Mouse (Mus musculus): Measurements from ENCODE around the gene Nbl1. TPM values are rescaled to one million over a fixed set of nuclear protein-coding genes. Genes with fewer than 3 reads are reported as not detected.

The Nbl1 gene
- polyA plus RNA-seq, 1 experiment from 2014 or later, result 15.1 TPM

GRCm38 (mm10) chr4:139086037-139086436, 6.8 kb downstream of the Nbl1 start:
- Histone ChIP-seq H3K9me3 (ENCODE audit: control insufficient read depth, low read length) (no peaks in the 10 kb centered on the region), H3K4me2 (ENCODE audit: low read length) (no peak overlapping the region), H3K9ac (ENCODE audit: low read length) (no peak overlapping the region), H3K27me3 (ENCODE audit: control insufficient read depth, insufficient read depth, low read length) (peaks cover 24% of the 10 kb centered on the region), H3K27ac (replicated peaks in 1 of 2; ENCODE audit: control insufficient read depth in 1 of 2, insufficient read depth in 1 of 2, low read depth in 2 of 2, low read length in 2 of 2) (no peak overlapping the region), H3K36me3 (ENCODE audit: control insufficient read depth, insufficient read depth, low read length) (no peaks in the 10 kb centered on the region), H3K4me1 (ENCODE audit: control insufficient read depth in 2 of 2, insufficient read depth in 2 of 2, low read length in 2 of 2) (peaks cover 0 to 13% of the 10 kb centered on the region in 2 experiments; a peak in 2 of 4 replicates), H3K4me3 (ENCODE audit: control insufficient read depth in 1 of 2, insufficient read depth in 1 of 2, low read depth in 1 of 2, low read length in 2 of 2) (no peak overlapping the region)
- 9% methylated on average over 5 of the region's 5 CpGs for WGBS
- no peak for ATAC-seq (ENCODE audit: insufficient number of reproducible peaks, insufficient read depth, low FRiP score, low read depth)

GRCm38 (mm10) chr4:139085337-139085736, 7.5 kb downstream of the Nbl1 start:
- 58% methylated on average over 11 of the region's 11 CpGs for WGBS

GRCm38 (mm10) chr4:139082790-139083564, 9.8 kb downstream of the Nbl1 start:
- peaks cover 0 to 9% of the 10 kb centered on the region in 2 experiments; a peak in 2 of 4 replicates for H3K4me1 ChIP-seq (ENCODE audit: control insufficient read depth in 2 of 2, insufficient read depth in 2 of 2, low read length in 2 of 2)
- H3K4me3 ChIP-seq (ENCODE audit: control insufficient read depth in 1 of 2, insufficient read depth in 1 of 2, low read depth in 1 of 2, low read length in 2 of 2), result no peak overlapping the region
- H3K27me3 ChIP-seq (ENCODE audit: control insufficient read depth, insufficient read depth, low read length), result peaks cover 21% of the 10 kb centered on the region
- WGBS, result 47% methylated on average over 12 of the region's 12 CpGs
- no peaks in the 10 kb centered on the region for H3K36me3 ChIP-seq (ENCODE audit: control insufficient read depth, insufficient read depth, low read length)
- no peaks in the 10 kb centered on the region for H3K9me3 ChIP-seq (ENCODE audit: control insufficient read depth, low read length)
- H3K4me2 ChIP-seq (ENCODE audit: low read length), result no peak overlapping the region
- no peak for ATAC-seq (ENCODE audit: insufficient number of reproducible peaks, insufficient read depth, low FRiP score, low read depth)
- no peak overlapping the region for H3K9ac ChIP-seq (ENCODE audit: low read length)
- no peak overlapping the region for H3K27ac ChIP-seq (replicated peaks in 1 of 2; ENCODE audit: control insufficient read depth in 1 of 2, insufficient read depth in 1 of 2, low read depth in 2 of 2, low read length in 2 of 2)

More at GRCm38 (mm10) chr4:139085337-139085736, 7.5 kb downstream of the Nbl1 start:
- Histone ChIP-seq H3K27me3 (ENCODE audit: control insufficient read depth, insufficient read depth, low read length) (peaks cover 20% of the 10 kb centered on the region; the same call in 1 of the 2 replicates), H3K4me1 (ENCODE audit: control insufficient read depth in 2 of 2, insufficient read depth in 2 of 2, low read length in 2 of 2) (peaks cover 0 to 13% of the 10 kb centered on the region in 2 experiments; a peak in 2 of 4 replicates), H3K4me2 (ENCODE audit: low read length) (no peak overlapping the region), H3K9ac (ENCODE audit: low read length) (no peak overlapping the region), H3K9me3 (ENCODE audit: control insufficient read depth, low read length) (no peaks in the 10 kb centered on the region), H3K27ac (replicated peaks in 1 of 2; ENCODE audit: control insufficient read depth in 1 of 2, insufficient read depth in 1 of 2, low read depth in 2 of 2, low read length in 2 of 2) (no peak overlapping the region), H3K4me3 (ENCODE audit: control insufficient read depth in 1 of 2, insufficient read depth in 1 of 2, low read depth in 1 of 2, low read length in 2 of 2) (no peak overlapping the region), H3K36me3 (ENCODE audit: control insufficient read depth, insufficient read depth, low read length) (no peaks in the 10 kb centered on the region)
- no peak for ATAC-seq (ENCODE audit: insufficient number of reproducible peaks, insufficient read depth, low FRiP score, low read depth)

- peaks cover 35% of the 10 kb centered on the region for H3K27me3 ChIP-seq (ENCODE audit: control insufficient read depth, insufficient read depth, low read length)
- WGBS, result 64% methylated on average over 18 of the region's 18 CpGs
- H3K27ac ChIP-seq (replicated peaks in 1 of 2; ENCODE audit: control insufficient read depth in 1 of 2, insufficient read depth in 1 of 2, low read depth in 2 of 2, low read length in 2 of 2), result no peak overlapping the region
- peaks cover 0 to 9% of the 10 kb centered on the region in 2 experiments; a peak in 2 of 4 replicates for H3K4me1 ChIP-seq (ENCODE audit: control insufficient read depth in 2 of 2, insufficient read depth in 2 of 2, low read length in 2 of 2)
- H3K4me3 ChIP-seq (ENCODE audit: control insufficient read depth in 1 of 2, insufficient read depth in 1 of 2, low read depth in 1 of 2, low read length in 2 of 2), result no peak overlapping the region
- no peak overlapping the region for H3K4me2 ChIP-seq (ENCODE audit: low read length)
- H3K36me3 ChIP-seq (ENCODE audit: control insufficient read depth, insufficient read depth, low read length), result no peaks in the 10 kb centered on the region
- ATAC-seq (ENCODE audit: insufficient number of reproducible peaks, insufficient read depth, low FRiP score, low read depth), result no peak
- H3K9ac ChIP-seq (ENCODE audit: low read length), result no peak overlapping the region
- no peaks in the 10 kb centered on the region for H3K9me3 ChIP-seq (ENCODE audit: control insufficient read depth, low read length)
Measured at GRCm38 (mm10) chr4:139081270-139081931, 11.4 kb downstream of the Nbl1 start.

- WGBS, result 61% methylated on average over 7 of the region's 7 CpGs
Measured at GRCm38 (mm10) chr4:139080259-139080658, 12.5 kb downstream of the Nbl1 start.

GRCm38 (mm10) chr4:139079439-139079838, 13.4 kb downstream of the Nbl1 start:
- Histone ChIP-seq H3K9me3 (ENCODE audit: control insufficient read depth, low read length) (no peaks in the 10 kb centered on the region), H3K4me2 (ENCODE audit: low read length) (no peak overlapping the region), H3K36me3 (ENCODE audit: control insufficient read depth, insufficient read depth, low read length) (no peaks in the 10 kb centered on the region), H3K4me1 (ENCODE audit: control insufficient read depth in 2 of 2, insufficient read depth in 2 of 2, low read length in 2 of 2) (peaks cover 9 to 13% of the 10 kb centered on the region in 2 experiments; a peak in 3 of 4 replicates), H3K9ac (ENCODE audit: low read length) (no peak overlapping the region), H3K27ac (replicated peaks in 1 of 2; ENCODE audit: control insufficient read depth in 1 of 2, insufficient read depth in 1 of 2, low read depth in 2 of 2, low read length in 2 of 2) (no peak overlapping the region), H3K27me3 (ENCODE audit: control insufficient read depth, insufficient read depth, low read length) (peaks cover 42% of the 10 kb centered on the region), H3K4me3 (ENCODE audit: control insufficient read depth in 1 of 2, insufficient read depth in 1 of 2, low read depth in 1 of 2, low read length in 2 of 2) (no peak overlapping the region)
- 78% methylated on average over 11 of the region's 11 CpGs for WGBS
- ATAC-seq (ENCODE audit: insufficient number of reproducible peaks, insufficient read depth, low FRiP score, low read depth), result no peak

More at GRCm38 (mm10) chr4:139080259-139080658, 12.5 kb downstream of the Nbl1 start:
- H3K4me3 ChIP-seq (ENCODE audit: control insufficient read depth in 1 of 2, insufficient read depth in 1 of 2, low read depth in 1 of 2, low read length in 2 of 2), result no peak overlapping the region
- no peak overlapping the region for H3K4me2 ChIP-seq (ENCODE audit: low read length)
- no peak for ATAC-seq (ENCODE audit: insufficient number of reproducible peaks, insufficient read depth, low FRiP score, low read depth)
- H3K9ac ChIP-seq (ENCODE audit: low read length), result no peak overlapping the region
- no peak overlapping the region for H3K27ac ChIP-seq (replicated peaks in 1 of 2; ENCODE audit: control insufficient read depth in 1 of 2, insufficient read depth in 1 of 2, low read depth in 2 of 2, low read length in 2 of 2)
- peaks cover 5 to 9% of the 10 kb centered on the region in 2 experiments; a peak in 3 of 4 replicates for H3K4me1 ChIP-seq (ENCODE audit: control insufficient read depth in 2 of 2, insufficient read depth in 2 of 2, low read length in 2 of 2)
- no peaks in the 10 kb centered on the region for H3K36me3 ChIP-seq (ENCODE audit: control insufficient read depth, insufficient read depth, low read length)
- H3K27me3 ChIP-seq (ENCODE audit: control insufficient read depth, insufficient read depth, low read length), result peaks cover 41% of the 10 kb centered on the region
- H3K9me3 ChIP-seq (ENCODE audit: control insufficient read depth, low read length), result no peaks in the 10 kb centered on the region

DNA sequence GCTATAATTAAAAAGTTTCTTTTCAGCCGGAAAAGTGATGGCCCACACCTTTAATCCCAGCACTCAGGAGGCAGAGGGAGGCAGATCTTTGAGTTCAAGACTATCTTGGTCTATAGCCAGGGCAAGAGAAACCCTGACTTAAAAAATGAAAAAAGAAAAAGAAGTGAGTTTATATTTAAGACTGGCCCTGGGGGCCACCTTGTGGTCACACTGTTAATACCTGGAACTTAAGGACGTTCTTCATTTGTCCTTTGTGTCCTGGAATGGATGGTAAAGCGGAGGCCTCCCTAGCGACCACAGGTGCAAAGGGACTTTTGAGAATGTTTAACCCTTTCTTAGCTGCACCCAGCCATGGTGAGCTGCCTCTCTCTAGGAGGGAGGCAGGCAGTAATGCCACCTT, 14.1 kb downstream of the Nbl1 start:
- peaks cover 46% of the 10 kb centered on the region for H3K27me3 ChIP-seq (ENCODE audit: control insufficient read depth, insufficient read depth, low read length)
- ATAC-seq (ENCODE audit: insufficient number of reproducible peaks, insufficient read depth, low FRiP score, low read depth), result no peak

More for the DNA sequence above, 14.1 kb downstream of the Nbl1 start:
- Histone ChIP-seq H3K9me3 (ENCODE audit: control insufficient read depth, low read length) (no peaks in the 10 kb centered on the region), H3K36me3 (ENCODE audit: control insufficient read depth, insufficient read depth, low read length) (no peaks in the 10 kb centered on the region), H3K4me2 (ENCODE audit: low read length) (no peak overlapping the region), H3K4me1 (ENCODE audit: control insufficient read depth in 2 of 2, insufficient read depth in 2 of 2, low read length in 2 of 2) (peaks cover 9 to 14% of the 10 kb centered on the region in 2 experiments; a peak in 3 of 4 replicates), H3K27ac (replicated peaks in 1 of 2; ENCODE audit: control insufficient read depth in 1 of 2, insufficient read depth in 1 of 2, low read depth in 2 of 2, low read length in 2 of 2) (no peak overlapping the region), H3K9ac (ENCODE audit: low read length) (no peak overlapping the region), H3K4me3 (ENCODE audit: control insufficient read depth in 1 of 2, insufficient read depth in 1 of 2, low read depth in 1 of 2, low read length in 2 of 2) (no peak overlapping the region)
- WGBS, result 22% methylated on average over 4 of the region's 4 CpGs

All from heart, embryonic 14.5 days (tissue).